Mouse (Mus musculus) neural tube, embryonic 10.5 days (tissue): Measurements from ENCODE around the gene Icmt.
A peak's percentile ranks its signal among the peaks of the same experiment; 100 is the strongest.

ENCODE experiments used
- DNase-seq: peaks from one replicate; pipeline ENCODE4 v3.0.0-alpha.2; 2017; ENCODE audit warnings: low spot score; ENCODE audit errors: extremely low spot score

Icmt gene

GRCm38 (mm10) chr4:152274681-152275131 is 22.3 kb upstream of the Icmt start:
- peak; percentile 55 for DNase-seq

GRCm38 (mm10) chr4:152276389-152277347 is 20.4 kb upstream of the Icmt start:
- DNase-seq: peak; percentile 63

GRCm38 (mm10) chr4:152277916-152278315 is 19.1 kb upstream of the Icmt start:
- DNase-seq: no peak

- no peak for DNase-seq
Observed at GRCm38 (mm10) chr4:152278986-152279385, 18.0 kb upstream of the Icmt start.

GRCm38 (mm10) chr4:152281601-152282000 is 15.4 kb upstream of the Icmt start:
- DNase-seq: peak; percentile 16

GRCm38 (mm10) chr4:152282721-152283120 is 14.3 kb upstream of the Icmt start:
- DNase-seq: no peak

- peak; percentile 92 for DNase-seq
Observed at GRCm38 (mm10) chr4:152283186-152283950, 13.7 kb upstream of the Icmt start.

GRCm38 (mm10) chr4:152285505-152285904 is 11.5 kb upstream of the Icmt start:
- DNase-seq: peak; percentile 62

- peak; percentile 49 for DNase-seq
Observed at GRCm38 (mm10) chr4:152286183-152286582, 10.8 kb upstream of the Icmt start.

- peak; percentile 81 for DNase-seq
Observed at GRCm38 (mm10) chr4:152286887-152287286, 10.1 kb upstream of the Icmt start.

- no peak for DNase-seq
Observed at GRCm38 (mm10) chr4:152287317-152288120, 9.5 kb upstream of the Icmt start.

GRCm38 (mm10) chr4:152288398-152288945 is 8.6 kb upstream of the Icmt start:
- peak; percentile 50 for DNase-seq

- peak; percentile 75 for DNase-seq
Observed at GRCm38 (mm10) chr4:152290385-152290784, 6.6 kb upstream of the Icmt start.

GRCm38 (mm10) chr4:152290991-152291390 is 6.0 kb upstream of the Icmt start:
- no peak for DNase-seq

- DNase-seq: no peak
Observed at GRCm38 (mm10) chr4:152291562-152291961, 5.5 kb upstream of the Icmt start, which contains the start of gene Hes3. TSS of gene Hes3 (minus strand) at chr4:152291662.

GRCm38 (mm10) chr4:152292102-152292765 is 4.8 kb upstream of the Icmt start:
- no peak for DNase-seq

- no peak for DNase-seq
Observed at GRCm38 (mm10) chr4:152294188-152294929, 2.7 kb upstream of the Icmt start.

GRCm38 (mm10) chr4:152295916-152296315 is 1.1 kb upstream of the Icmt start:
- DNase-seq: no peak

- no peak for DNase-seq
Observed at GRCm38 (mm10) chr4:152296371-152296770, 656 bp upstream of the Icmt start.

- DNase-seq: no peak
Observed at GRCm38 (mm10) chr4:152298836-152299235, 1.8 kb downstream of the Icmt start.
